Mouse (Mus musculus) brain, embryonic 14.5 days (tissue): Measurements from ENCODE around the gene Ttc41.

ENCODE experiments used
- CTCF ChIP-seq: fragments of 200-500 bp; IDR thresholded peaks from 2 replicates; pipeline ENCODE4 v1.5.1; 2012; ENCODE audit warnings: inconsistent platforms, mild to moderate bottlenecking, moderate library complexity, borderline replicate concordance; ENCODE audit not compliant: insufficient read depth, insufficient read length; ENCODE audit errors: extremely low read depth
- POLR2A ChIP-seq: fragments of 200-500 bp; IDR thresholded peaks from 2 replicates; pipeline ENCODE4 v1.6.1; 2012; ENCODE audit warnings: mild to moderate bottlenecking, inconsistent platforms, borderline replicate concordance; ENCODE audit not compliant: poor library complexity, insufficient read depth, insufficient read length, severe bottlenecking; ENCODE audit errors: extremely low read depth

DNA sequence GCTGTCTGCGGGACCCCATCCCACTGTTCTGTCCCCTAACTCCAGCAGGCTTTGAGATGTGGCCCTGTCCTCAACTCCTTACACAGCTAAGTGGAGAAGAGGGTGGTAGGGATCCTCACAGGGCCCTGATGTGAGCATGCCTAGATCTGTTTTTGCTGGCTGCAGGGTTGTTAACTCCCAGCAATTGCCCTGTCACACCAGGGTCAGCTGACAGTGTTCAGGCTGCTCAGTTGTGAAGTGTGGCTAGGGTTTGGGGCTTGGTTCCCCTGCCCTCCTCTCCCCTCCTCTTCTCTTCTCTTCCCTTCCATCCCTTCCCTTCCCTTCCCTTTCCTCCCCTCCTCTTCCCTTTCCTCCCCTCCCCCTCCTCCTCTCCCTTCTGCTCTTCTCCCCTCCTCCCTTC lies 55.6 kb downstream of the Ttc41 start:
- TF ChIP-seq POLR2A, result no peak
- TF ChIP-seq CTCF, result no peak
